8 mouse cellular contexts compared by ENCODE assay signal in the genomic region with DNA sequence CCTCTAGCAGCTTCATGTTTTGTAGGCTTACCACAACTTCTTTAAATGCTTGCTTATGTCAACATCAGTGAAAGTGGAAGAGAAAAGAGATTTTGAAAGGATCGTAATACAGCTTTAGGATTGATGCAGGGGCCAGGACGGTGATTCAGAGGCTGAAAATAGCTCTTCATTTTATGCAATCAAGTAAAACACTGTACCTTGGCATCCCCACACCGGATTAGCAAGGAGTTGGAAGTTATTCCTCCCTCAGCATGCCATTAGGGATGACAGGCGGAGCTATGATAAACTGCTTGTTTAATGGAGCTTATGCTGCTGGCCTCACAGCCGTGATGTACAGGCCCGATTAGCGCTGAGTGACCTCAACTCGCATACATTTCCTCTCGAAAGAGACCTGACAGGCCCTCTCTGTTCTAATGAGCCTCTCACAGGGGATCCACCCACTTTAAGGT.
DNase-seq lines count a peak whose midpoint lies in the region; ATAC-seq lines count a peak whose summit lies in the region.

No protein-coding gene starts in this region.

- 0 out of 2 replicates have a peak overlapping the region, but pooled peaks have one; percentile 11 for H3K27ac ChIP-seq in embryonic facial prominence, embryonic 15.5 days (replicated peaks)
- peak overlapping the region; percentile 69; the same call in 1 of the 2 replicates for H3K27ac ChIP-seq in hindbrain, embryonic 13.5 days
- no peak overlapping the region for H3K27ac ChIP-seq in midbrain, embryonic 14.5 days (replicated peaks; ENCODE audit: low read depth, low read length)

- no peak overlapping the region for H3K4me2 ChIP-seq in embryonic facial prominence, embryonic 15.5 days (replicated peaks)
- no peak overlapping the region for H3K4me2 ChIP-seq in hindbrain, embryonic 13.5 days
- no peak overlapping the region for H3K4me2 ChIP-seq in midbrain, embryonic 14.5 days (ENCODE audit: low read length)

- WGBS in embryonic facial prominence, embryonic 15.5 days: 35% methylated on average over 9 of the region's 9 CpGs
- 24% methylated on average over 9 of the region's 9 CpGs for WGBS in hindbrain, embryonic 13.5 days
- WGBS in midbrain, embryonic 14.5 days: 22% methylated on average over 9 of the region's 9 CpGs

- H3K27me3 ChIP-seq in embryonic facial prominence, embryonic 15.5 days: no peaks in the 10 kb centered on the region
- H3K27me3 ChIP-seq in hindbrain, embryonic 13.5 days: no peaks in the 10 kb centered on the region
- H3K27me3 ChIP-seq in midbrain, embryonic 14.5 days (ENCODE audit: control insufficient read depth, insufficient read depth, low read length): no peaks in the 10 kb centered on the region

- no peaks in the 10 kb centered on the region for H3K36me3 ChIP-seq in embryonic facial prominence, embryonic 15.5 days
- H3K36me3 ChIP-seq in hindbrain, embryonic 13.5 days: no peaks in the 10 kb centered on the region
- no peaks in the 10 kb centered on the region for H3K36me3 ChIP-seq in midbrain, embryonic 14.5 days (ENCODE audit: control insufficient read depth, insufficient read depth, low read length)

- H3K4me1 ChIP-seq in embryonic facial prominence, embryonic 15.5 days: peaks cover 20% of the 10 kb centered on the region; the same call in 1 of the 2 replicates
- H3K4me1 ChIP-seq in hindbrain, embryonic 13.5 days (replicated peaks): peaks cover 33% of the 10 kb centered on the region
- H3K4me1 ChIP-seq in midbrain, embryonic 14.5 days (ENCODE audit: control insufficient read depth, insufficient read depth, low read length): peaks cover 22% of the 10 kb centered on the region

- no peak overlapping the region for H3K4me3 ChIP-seq in embryonic facial prominence, embryonic 15.5 days (replicated peaks)
- no peak overlapping the region for H3K4me3 ChIP-seq in hindbrain, embryonic 13.5 days
- H3K4me3 ChIP-seq in midbrain, embryonic 14.5 days (replicated peaks; ENCODE audit: low read depth, low read length): no peak overlapping the region

- H3K9me3 ChIP-seq in embryonic facial prominence, embryonic 15.5 days (replicated peaks): no peaks in the 10 kb centered on the region
- H3K9me3 ChIP-seq in hindbrain, embryonic 13.5 days: no peaks in the 10 kb centered on the region
- no peaks in the 10 kb centered on the region for H3K9me3 ChIP-seq in midbrain, embryonic 14.5 days (ENCODE audit: control insufficient read depth, low read length)

- no peak for ATAC-seq in embryonic facial prominence, embryonic 15.5 days (ENCODE audit: insufficient number of reproducible peaks, low FRiP score, low TSS enrichment, low read depth)
- ATAC-seq in hindbrain, embryonic 13.5 days (ENCODE audit: low FRiP score): peak; percentile 22; the same call in 1 of the 2 replicates
- ATAC-seq in midbrain, embryonic 14.5 days (ENCODE audit: low FRiP score, low TSS enrichment): no peak

- DNase-seq in kidney, adult 9 months: peak; percentile 17
- DNase-seq in kidney, adult 11 months: no peak
- DNase-seq in NIH3T3 (ENCODE audit: low read depth): peak; percentile 94
- DNase-seq in midbrain, embryonic 14.5 days: peak; percentile 31
- no peak for DNase-seq in ovary, adult 18-20 months (ENCODE audit: low spot score)
- no peak for DNase-seq in thymus, postnatal 25 days

- H3K9ac ChIP-seq in embryonic facial prominence, embryonic 15.5 days: no peak overlapping the region
- no peak overlapping the region for H3K9ac ChIP-seq in hindbrain, embryonic 13.5 days
- H3K9ac ChIP-seq in midbrain, embryonic 14.5 days (replicated peaks; ENCODE audit: low read length): no peak overlapping the region

Comparison
In these comparisons a context has a peak if more than half of its experiments do, and no peak if none do; other contexts are left out.
1. DNase-seq: peak in kidney, adult 9 months (single experiment), NIH3T3 (single experiment) and midbrain, embryonic 14.5 days (single experiment); none in kidney, adult 11 months (single experiment), ovary, adult 18-20 months (single experiment) and thymus, postnatal 25 days (single experiment).